Mouse (Mus musculus): Measurements from ENCODE around the gene Id1.

The Id1 gene

GRCm38 (mm10) chr2:152784640-152785039 is 48.6 kb downstream of the Id1 start:
- no peak for DNase-seq (ENCODE audit: low spot score)

GRCm38 (mm10) chr2:152785446-152786350 is 49.6 kb downstream of the Id1 start:
- peak; percentile 83 for DNase-seq (ENCODE audit: low spot score)

All from adipocyte (in vitro differentiated cells).